Mouse (Mus musculus): ENCODE measurements at regions not wholly inside any gene's neighbourhood (a gene's known extent, or its start where the extent isn't known, plus 50 kb on each side); places are given as distances from the start of the nearest gene placed in this dataset.

GRCm38 (mm10) chr1:61145572-61145971 is 167.8 kb downstream of the Icos start:
- Histone ChIP-seq H3K9me3 (replicated peaks; ENCODE audit: control insufficient read depth, low read length) (no peaks in the 10 kb centered on the region), H3K27me3 (ENCODE audit: control insufficient read depth, insufficient read depth, low read length) (no peaks in the 10 kb centered on the region), H3K4me1 (ENCODE audit: control insufficient read depth, insufficient read depth) (peaks cover 7% of the 10 kb centered on the region), H3K4me3 (ENCODE audit: low read depth, low read length) (no peak overlapping the region), H3K9ac (replicated peaks; ENCODE audit: low read depth, low read length) (no peak overlapping the region), H3K4me2 (ENCODE audit: low read depth, low read length) (no peak overlapping the region), H3K36me3 (replicated peaks; ENCODE audit: control insufficient read depth, insufficient read depth, low read length) (no peaks in the 10 kb centered on the region), H3K27ac (ENCODE audit: low read depth) (no peak overlapping the region)
- ATAC-seq (ENCODE audit: insufficient read depth, low read depth), result no peak
- 64% methylated on average over 7 of the region's 7 CpGs for WGBS
- no peak for DNase-seq (ENCODE audit: low spot score)
- TF ChIP-seq CTCF (IDR thresholded peaks at IDR 0.05; ENCODE audit: low read depth) (no peak), EP300 (IDR thresholded peaks at IDR 0.05; ENCODE audit: low read depth) (no peak)

GRCm38 (mm10) chr1:61146222-61146723 is 168.5 kb downstream of the Icos start:
- H3K9ac ChIP-seq (replicated peaks; ENCODE audit: low read depth, low read length), result no peak overlapping the region
- H3K4me2 ChIP-seq (ENCODE audit: low read depth, low read length), result no peak overlapping the region
- TF ChIP-seq CTCF (IDR thresholded peaks at IDR 0.05; ENCODE audit: low read depth) (no peak), EP300 (IDR thresholded peaks at IDR 0.05; ENCODE audit: low read depth) (no peak)
- WGBS, result 47% methylated on average over 3 of the region's 3 CpGs
- H3K9me3 ChIP-seq (replicated peaks; ENCODE audit: control insufficient read depth, low read length), result no peaks in the 10 kb centered on the region
- H3K27ac ChIP-seq (ENCODE audit: low read depth), result no peak overlapping the region
- no peak overlapping the region for H3K4me3 ChIP-seq (ENCODE audit: low read depth, low read length)
- H3K4me1 ChIP-seq (ENCODE audit: control insufficient read depth, insufficient read depth), result peaks cover 2% of the 10 kb centered on the region; the same call in 1 of the 2 replicates
- DNase-seq (ENCODE audit: low spot score) (no peak), ATAC-seq (ENCODE audit: insufficient read depth, low read depth) (no peak)
- H3K36me3 ChIP-seq (replicated peaks; ENCODE audit: control insufficient read depth, insufficient read depth, low read length), result no peaks in the 10 kb centered on the region
- H3K27me3 ChIP-seq (ENCODE audit: control insufficient read depth, insufficient read depth, low read length), result no peaks in the 10 kb centered on the region

- Histone ChIP-seq H3K27ac (ENCODE audit: low read depth) (no peak overlapping the region), H3K9me3 (replicated peaks; ENCODE audit: control insufficient read depth, low read length) (no peaks in the 10 kb centered on the region), H3K4me1 (ENCODE audit: control insufficient read depth, insufficient read depth) (no peaks in the 10 kb centered on the region; the same call in 1 of the 2 replicates), H3K4me2 (ENCODE audit: low read depth, low read length) (no peak overlapping the region), H3K9ac (replicated peaks; ENCODE audit: low read depth, low read length) (no peak overlapping the region), H3K27me3 (ENCODE audit: control insufficient read depth, insufficient read depth, low read length) (no peaks in the 10 kb centered on the region), H3K4me3 (ENCODE audit: low read depth, low read length) (no peak overlapping the region), H3K36me3 (replicated peaks; ENCODE audit: control insufficient read depth, insufficient read depth, low read length) (no peaks in the 10 kb centered on the region)
- ATAC-seq (ENCODE audit: insufficient read depth, low read depth) (no peak), DNase-seq (ENCODE audit: low spot score) (no peak)
- 63% methylated on average over 2 of the region's 2 CpGs for WGBS
- TF ChIP-seq EP300 (IDR thresholded peaks at IDR 0.05; ENCODE audit: low read depth) (no peak), CTCF (IDR thresholded peaks at IDR 0.05; ENCODE audit: low read depth) (no peak)
Measured at GRCm38 (mm10) chr1:61151742-61152141, 174.0 kb downstream of the Icos start.

GRCm38 (mm10) chr1:61152157-61152556 is 174.4 kb downstream of the Icos start:
- H3K27me3 ChIP-seq (ENCODE audit: control insufficient read depth, insufficient read depth, low read length), result no peaks in the 10 kb centered on the region
- H3K4me2 ChIP-seq (ENCODE audit: low read depth, low read length), result no peak overlapping the region

GRCm38 (mm10) chr1:61154216-61154615 is 176.5 kb downstream of the Icos start:
- TF ChIP-seq EP300 (IDR thresholded peaks at IDR 0.05; ENCODE audit: low read depth) (no peak), CTCF (IDR thresholded peaks at IDR 0.05; ENCODE audit: low read depth) (no peak)

More at GRCm38 (mm10) chr1:61152157-61152556, 174.4 kb downstream of the Icos start:
- DNase-seq (ENCODE audit: low spot score), result no peak
- Histone ChIP-seq H3K4me1 (ENCODE audit: control insufficient read depth, insufficient read depth) (no peaks in the 10 kb centered on the region; the same call in 1 of the 2 replicates), H3K9ac (replicated peaks; ENCODE audit: low read depth, low read length) (no peak overlapping the region), H3K27ac (ENCODE audit: low read depth) (no peak overlapping the region), H3K9me3 (replicated peaks; ENCODE audit: control insufficient read depth, low read length) (no peaks in the 10 kb centered on the region), H3K36me3 (replicated peaks; ENCODE audit: control insufficient read depth, insufficient read depth, low read length) (no peaks in the 10 kb centered on the region), H3K4me3 (ENCODE audit: low read depth, low read length) (no peak overlapping the region)
- TF ChIP-seq EP300 (IDR thresholded peaks at IDR 0.05; ENCODE audit: low read depth) (no peak), CTCF (IDR thresholded peaks at IDR 0.05; ENCODE audit: low read depth) (no peak)
- 78% methylated on average over 5 of the region's 5 CpGs for WGBS
- ATAC-seq (ENCODE audit: insufficient read depth, low read depth), result no peak

GRCm38 (mm10) chr1:61157271-61157670 is 179.5 kb downstream of the Icos start:
- no peaks in the 10 kb centered on the region for H3K36me3 ChIP-seq (replicated peaks; ENCODE audit: control insufficient read depth, insufficient read depth, low read length)
- no peak overlapping the region for H3K27ac ChIP-seq (ENCODE audit: low read depth)
- no peak overlapping the region for H3K4me3 ChIP-seq (ENCODE audit: low read depth, low read length)
- no peaks in the 10 kb centered on the region for H3K4me1 ChIP-seq (ENCODE audit: control insufficient read depth, insufficient read depth)
- no peak for DNase-seq (ENCODE audit: low spot score)
- H3K4me2 ChIP-seq (ENCODE audit: low read depth, low read length), result no peak overlapping the region
- ATAC-seq (ENCODE audit: insufficient read depth, low read depth), result no peak
- no peak overlapping the region for H3K9ac ChIP-seq (replicated peaks; ENCODE audit: low read depth, low read length)
- H3K9me3 ChIP-seq (replicated peaks; ENCODE audit: control insufficient read depth, low read length), result no peaks in the 10 kb centered on the region
- WGBS, result 75% methylated on average over 4 of the region's 4 CpGs
- TF ChIP-seq EP300 (IDR thresholded peaks at IDR 0.05; ENCODE audit: low read depth) (no peak), CTCF (IDR thresholded peaks at IDR 0.05; ENCODE audit: low read depth) (no peak)
- H3K27me3 ChIP-seq (ENCODE audit: control insufficient read depth, insufficient read depth, low read length), result no peaks in the 10 kb centered on the region

More at GRCm38 (mm10) chr1:61154216-61154615, 176.5 kb downstream of the Icos start:
- 95% methylated on average over 3 of the region's 3 CpGs for WGBS
- Histone ChIP-seq H3K4me1 (ENCODE audit: control insufficient read depth, insufficient read depth) (no peaks in the 10 kb centered on the region; the same call in 1 of the 2 replicates), H3K4me2 (ENCODE audit: low read depth, low read length) (no peak overlapping the region), H3K4me3 (ENCODE audit: low read depth, low read length) (no peak overlapping the region), H3K36me3 (replicated peaks; ENCODE audit: control insufficient read depth, insufficient read depth, low read length) (no peaks in the 10 kb centered on the region), H3K27me3 (ENCODE audit: control insufficient read depth, insufficient read depth, low read length) (no peaks in the 10 kb centered on the region), H3K27ac (ENCODE audit: low read depth) (no peak overlapping the region), H3K9ac (replicated peaks; ENCODE audit: low read depth, low read length) (no peak overlapping the region), H3K9me3 (replicated peaks; ENCODE audit: control insufficient read depth, low read length) (no peaks in the 10 kb centered on the region)
- ATAC-seq (ENCODE audit: insufficient read depth, low read depth) (no peak), DNase-seq (ENCODE audit: low spot score) (no peak)
